Mouse (Mus musculus) activated CD4-positive, CD25-positive, alpha-beta regulatory T cell, adult 4 months (primary cell): Measurements from ENCODE around the gene Pcbp3. TPM values are rescaled to one million over a fixed set of nuclear protein-coding genes. Genes with fewer than 3 reads are reported as not detected.
"Not testable (repeated sequence)": the region's sequence is repeated elsewhere in the genome, so short reads cannot be mapped to it uniquely, and the experiment has no call there.

Experiments
- ATAC-seq: one replicate; pipeline ENCODE4 v1.8.0; 2017
- polyA plus RNA-seq, 2 experiments: library from polyadenylated mRNA; unstranded; fragments of 100-300 nt; shearing (Covaris generic); gene quantifications; one replicate each; pipeline ENCODE4 v1.2.1; 2017

Gene Pcbp3
- polyA plus RNA-seq, 2 experiments from 2014 or later = 3.7 to 8.2 TPM

DNA sequence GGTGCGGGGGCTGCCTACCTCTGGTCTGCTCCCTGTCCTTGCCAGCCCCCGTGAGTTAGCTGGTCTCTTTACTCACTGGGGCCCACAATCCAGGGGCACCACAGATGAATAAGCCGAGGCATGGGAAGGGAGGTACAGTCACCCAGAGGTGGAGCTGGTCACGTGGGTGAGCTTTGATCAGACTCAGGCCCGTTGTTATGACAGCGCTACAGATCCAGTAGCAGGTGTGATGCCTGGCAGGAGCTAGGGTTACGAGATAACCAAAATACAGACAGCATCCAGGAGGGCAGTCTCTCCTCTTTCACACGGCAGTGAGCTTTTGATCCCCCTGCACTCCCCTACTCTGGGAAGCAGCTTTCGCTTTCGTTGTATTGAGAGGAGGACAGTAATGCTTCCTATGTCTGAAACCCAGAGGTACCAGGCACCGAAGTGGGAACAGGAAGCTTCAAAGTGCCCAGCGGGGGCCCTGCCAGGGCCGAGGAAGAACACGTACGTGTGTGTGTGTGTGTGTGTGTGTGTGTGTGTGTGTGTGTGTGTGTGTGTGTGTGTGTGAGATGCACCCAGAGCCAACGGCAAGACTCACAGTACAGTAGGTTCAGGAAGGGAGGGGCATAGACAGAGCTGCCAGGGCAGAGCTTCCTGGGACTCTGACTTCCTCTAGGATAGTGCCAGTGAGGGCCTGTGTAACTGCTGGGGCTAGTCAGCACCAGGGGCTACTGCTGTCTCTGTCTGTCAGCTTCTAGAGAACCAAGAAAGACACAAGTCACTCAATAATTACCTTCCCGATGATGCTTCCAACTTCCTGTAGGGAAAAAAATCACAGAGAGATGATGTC, 162.7 kb downstream of the Pcbp3 start:
- peak; percentile 84 for ATAC-seq

DNA sequence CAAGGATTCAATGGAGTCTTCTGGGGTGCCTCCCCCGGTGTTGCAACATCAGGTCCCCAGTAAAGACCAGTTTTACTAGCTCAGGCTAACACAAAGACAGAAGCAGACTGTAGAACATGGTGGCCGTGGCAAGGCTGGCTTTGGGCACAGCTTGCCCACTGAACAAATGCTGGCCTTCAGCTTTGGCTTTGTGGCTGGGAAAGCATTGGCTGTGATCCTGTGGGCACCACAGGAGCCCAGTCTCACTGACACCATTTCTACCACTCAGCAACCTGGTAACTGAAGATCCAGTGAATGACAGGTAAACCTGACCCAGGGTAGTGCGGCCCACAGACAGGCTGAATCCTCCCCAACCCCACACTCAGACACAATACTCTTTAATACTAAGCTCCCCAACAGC, 167.6 kb downstream of the Pcbp3 start:
- ATAC-seq = no peak

- peak; percentile 57 for ATAC-seq
These were observed 170.2 kb downstream of the Pcbp3 start for GRCm38 (mm10) chr10:76791475-76791874.

DNA sequence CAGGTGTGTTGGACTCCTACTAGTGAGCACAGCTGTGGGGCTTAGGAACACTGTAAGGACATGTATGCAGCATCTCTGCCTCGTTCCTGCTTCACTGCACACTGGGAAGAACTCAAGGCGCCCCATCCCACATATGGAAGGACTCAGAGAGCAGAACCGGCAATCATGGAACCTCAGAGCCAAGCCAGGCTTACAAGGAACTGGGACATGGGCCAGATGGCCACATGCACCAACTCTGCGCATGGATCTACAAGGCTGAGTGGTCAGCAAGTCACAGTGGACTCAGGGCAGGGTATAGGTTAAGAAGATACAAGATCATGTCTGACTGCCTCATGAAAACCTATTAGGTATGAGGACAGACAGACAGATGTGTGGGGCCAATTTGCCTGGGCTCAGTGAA, 171.8 kb downstream of the Pcbp3 start:
- no peak for ATAC-seq

GRCm38 (mm10) chr10:76785312-76785711, 176.4 kb downstream of the Pcbp3 start:
- ATAC-seq = no peak

- ATAC-seq = no peak
These were observed 182.5 kb downstream of the Pcbp3 start for GRCm38 (mm10) chr10:76779225-76779624.

DNA sequence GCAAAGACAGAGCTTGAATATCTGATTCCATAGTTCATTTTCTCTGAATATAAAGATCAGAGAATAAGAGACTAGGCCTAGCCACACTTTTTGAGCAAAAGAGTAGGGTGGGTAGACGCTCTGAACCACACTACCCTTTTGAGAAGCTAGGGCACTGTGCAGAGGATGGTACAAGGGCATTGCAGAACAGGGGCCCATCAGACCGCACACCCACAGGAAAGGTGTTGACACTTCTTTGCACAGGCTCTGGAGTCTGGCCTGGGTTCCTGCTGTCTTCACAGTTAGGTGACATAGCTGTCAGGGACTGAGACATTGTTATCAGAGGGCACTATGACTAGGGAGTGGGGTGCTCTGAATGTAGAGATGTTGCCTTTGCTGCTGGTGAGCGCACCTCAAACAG, 190.1 kb downstream of the Pcbp3 start:
- ATAC-seq = no peak

DNA sequence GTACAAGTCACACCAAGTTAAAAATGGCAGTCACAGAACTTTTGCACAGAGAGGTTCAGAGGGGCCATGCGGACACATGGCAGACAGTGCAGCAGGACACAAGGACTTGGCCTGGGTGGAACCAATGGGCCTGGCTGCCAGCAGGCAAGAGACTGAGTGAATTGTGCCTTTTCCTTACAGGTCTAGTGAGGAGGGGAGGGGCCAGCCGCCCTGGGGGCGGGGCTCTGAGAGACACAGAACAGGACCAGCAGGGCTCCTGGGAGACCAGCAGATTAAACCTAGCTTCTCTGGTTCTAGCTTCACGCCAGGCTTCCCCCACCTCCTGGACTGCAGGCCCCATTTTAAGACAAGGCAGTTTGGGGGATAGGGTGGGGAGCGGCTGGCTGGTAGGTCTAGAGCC, 190.6 kb downstream of the Pcbp3 start:
- ATAC-seq = no peak

DNA sequence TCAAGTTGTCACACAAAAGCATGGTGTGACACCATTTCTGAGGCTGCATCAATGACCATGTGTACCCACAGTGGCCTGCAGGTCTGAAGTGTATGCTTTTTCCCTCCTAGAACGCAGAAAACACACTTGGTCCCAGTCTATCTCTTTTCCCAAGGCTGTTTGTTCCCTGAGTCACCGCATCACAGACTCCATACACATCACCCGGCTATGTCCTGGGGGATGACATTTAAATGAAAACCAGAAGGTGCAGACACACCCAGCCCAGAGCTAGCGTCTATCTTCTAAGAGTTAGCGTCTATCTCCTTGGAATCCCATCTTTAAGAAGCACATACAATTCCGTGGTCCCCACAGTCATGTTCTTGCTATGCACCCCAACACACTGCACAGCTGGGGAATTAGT, 192.1 kb downstream of the Pcbp3 start:
- ATAC-seq = no peak

DNA sequence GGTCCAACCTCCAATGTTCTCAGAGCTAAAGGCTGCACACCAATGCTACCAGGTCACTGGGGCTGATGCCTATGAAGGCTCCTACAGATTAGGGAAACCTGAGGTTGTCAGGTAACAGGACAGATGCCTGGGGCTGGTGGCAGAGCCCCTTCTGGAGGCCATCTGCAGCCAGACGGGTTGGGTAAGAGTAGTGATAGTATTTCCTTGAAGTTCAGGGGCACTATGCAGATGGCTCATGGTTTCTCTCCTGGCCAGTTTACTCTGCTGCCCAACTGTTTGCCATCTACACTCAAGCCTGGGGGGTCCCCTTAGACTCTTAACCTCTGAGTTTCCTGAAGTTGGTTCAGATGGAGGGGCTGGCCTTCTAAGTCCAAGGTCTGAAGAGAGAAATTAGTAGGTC, 195.5 kb downstream of the Pcbp3 start:
- ATAC-seq = no peak

DNA sequence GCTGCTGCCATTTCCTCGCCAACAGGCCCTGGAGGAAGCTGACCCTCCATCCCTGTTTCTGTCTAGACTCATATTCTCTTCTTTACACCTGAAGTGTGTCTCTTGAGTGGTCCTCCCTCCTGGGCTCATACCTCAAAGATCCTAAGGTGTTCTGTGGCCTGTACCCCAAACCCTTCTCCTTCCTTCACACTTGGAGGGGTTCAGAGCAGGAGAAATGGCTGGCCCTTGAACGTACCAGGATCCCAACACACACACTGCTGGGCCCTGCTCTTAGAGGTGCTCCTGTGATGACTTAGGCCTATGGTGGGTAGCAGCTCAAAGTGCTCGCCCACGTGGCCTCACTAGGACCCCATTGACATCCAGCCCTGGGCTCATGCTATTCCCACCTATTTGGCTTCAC, 196.8 kb downstream of the Pcbp3 start:
- ATAC-seq = no peak

DNA sequence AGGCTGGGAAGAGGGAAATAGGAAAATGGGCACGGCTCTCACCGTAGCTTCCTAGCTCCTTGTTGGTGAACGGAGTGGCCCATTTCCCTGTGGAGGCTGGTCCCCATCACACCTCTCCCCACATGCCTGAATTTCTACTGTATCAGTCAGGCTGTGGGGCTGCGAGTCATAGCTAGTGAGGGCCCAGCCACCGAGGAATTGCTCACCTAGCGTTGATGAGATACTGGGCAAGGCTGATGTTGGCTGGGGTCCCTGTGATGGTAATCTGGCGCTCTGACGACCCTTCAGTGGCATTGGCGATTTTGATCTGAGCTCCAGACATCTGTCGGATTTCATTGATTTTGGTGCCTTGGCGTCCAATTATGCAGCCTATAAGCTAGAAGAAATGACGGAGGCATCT, 198.7 kb downstream of the Pcbp3 start:
- ATAC-seq = no peak

- ATAC-seq = no peak
These were observed 199.3 kb downstream of the Pcbp3 start for GRCm38 (mm10) chr10:76762411-76762810.

GRCm38 (mm10) chr10:76759878-76760277, 201.8 kb downstream of the Pcbp3 start:
- ATAC-seq = no peak

- ATAC-seq = no peak
These were observed 208.0 kb downstream of the Pcbp3 start for GRCm38 (mm10) chr10:76753640-76754039.

DNA sequence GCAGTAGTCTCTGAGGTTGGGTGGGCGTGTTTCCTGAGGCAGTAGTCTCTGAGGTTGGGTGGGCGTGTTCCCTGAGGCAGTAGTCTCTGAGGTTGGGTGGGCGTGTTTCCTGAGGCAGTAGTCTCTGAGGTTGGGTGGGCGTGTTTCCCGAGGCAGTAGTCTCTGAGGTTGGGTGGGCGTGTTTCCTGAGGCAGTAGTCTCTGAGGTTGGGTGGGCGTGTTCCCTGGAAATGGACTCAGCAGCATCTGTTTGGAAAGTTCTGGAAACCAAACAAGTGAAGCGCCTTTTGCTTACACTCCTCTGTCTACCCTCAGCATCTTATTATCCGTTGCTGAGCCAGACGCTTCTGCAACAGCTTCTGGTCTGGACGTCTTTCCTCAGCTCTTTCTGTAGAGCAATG, 217.4 kb downstream of the Pcbp3 start:
- ATAC-seq = not testable (repeated sequence)

- ATAC-seq = no peak
These were observed 224.9 kb downstream of the Pcbp3 start for GRCm38 (mm10) chr10:76736764-76737163.

- ATAC-seq = peak; percentile 72
These were observed 226.7 kb downstream of the Pcbp3 start for GRCm38 (mm10) chr10:76734979-76735378.

GRCm38 (mm10) chr10:76733677-76734068, 228.0 kb downstream of the Pcbp3 start:
- no peak for ATAC-seq

DNA sequence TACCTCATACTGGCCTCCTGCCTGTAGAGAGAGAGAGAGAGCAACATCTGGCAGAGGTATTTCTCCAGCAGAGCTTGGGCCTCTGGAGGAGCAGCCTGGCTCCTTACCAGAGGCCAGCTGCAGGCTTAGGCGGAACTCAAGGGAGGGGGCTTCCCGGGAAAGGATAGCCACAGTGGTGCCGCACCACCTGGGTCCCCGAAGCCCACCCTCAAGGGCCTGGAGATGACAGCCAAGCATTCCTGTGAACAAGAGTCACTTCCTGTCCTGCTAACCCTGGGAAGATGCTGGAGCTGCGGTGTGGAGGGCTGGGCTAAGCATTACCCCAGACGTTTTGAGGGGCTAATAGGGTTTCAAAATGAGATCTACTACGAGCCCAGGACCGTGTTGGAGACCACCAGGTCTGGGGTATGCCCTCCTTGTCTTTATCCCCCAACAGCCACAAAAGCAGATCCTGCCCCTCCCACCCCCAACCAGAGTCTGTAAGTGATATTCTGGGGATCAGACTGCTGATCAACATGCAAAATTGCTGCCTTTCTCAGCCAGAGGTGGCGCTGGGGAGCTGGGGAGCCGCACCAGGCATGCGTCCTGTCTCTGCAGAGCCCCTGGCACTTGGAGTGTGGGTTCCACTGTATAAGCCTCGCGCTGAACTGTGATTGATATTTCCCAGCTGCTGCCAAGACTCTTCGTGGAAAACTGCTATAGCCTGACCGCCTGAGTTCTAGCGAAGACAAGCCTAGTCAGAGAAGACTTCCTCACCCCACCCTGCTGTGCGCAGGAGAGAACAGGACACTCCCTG, 228.6 kb downstream of the Pcbp3 start:
- no peak for ATAC-seq

DNA sequence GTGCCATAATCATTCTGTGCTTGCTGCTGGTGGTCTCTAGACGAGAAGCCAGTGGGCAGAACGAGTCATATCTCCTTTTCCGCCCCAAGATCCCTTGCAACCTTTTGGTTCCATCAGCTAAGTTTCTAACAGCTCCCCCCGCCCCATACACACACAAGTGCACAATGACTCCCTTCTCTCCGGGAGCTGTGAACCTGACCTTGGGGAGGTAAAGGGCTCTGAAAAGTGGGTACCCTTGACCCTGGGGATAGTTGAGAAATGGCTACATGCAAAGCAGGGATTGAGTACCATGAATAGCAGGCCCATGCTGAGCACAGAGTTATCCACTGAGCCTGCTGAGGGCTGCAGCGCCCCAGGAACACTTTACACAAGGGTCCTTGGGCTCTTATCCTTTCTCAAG, 229.3 kb downstream of the Pcbp3 start:
- ATAC-seq = no peak

DNA sequence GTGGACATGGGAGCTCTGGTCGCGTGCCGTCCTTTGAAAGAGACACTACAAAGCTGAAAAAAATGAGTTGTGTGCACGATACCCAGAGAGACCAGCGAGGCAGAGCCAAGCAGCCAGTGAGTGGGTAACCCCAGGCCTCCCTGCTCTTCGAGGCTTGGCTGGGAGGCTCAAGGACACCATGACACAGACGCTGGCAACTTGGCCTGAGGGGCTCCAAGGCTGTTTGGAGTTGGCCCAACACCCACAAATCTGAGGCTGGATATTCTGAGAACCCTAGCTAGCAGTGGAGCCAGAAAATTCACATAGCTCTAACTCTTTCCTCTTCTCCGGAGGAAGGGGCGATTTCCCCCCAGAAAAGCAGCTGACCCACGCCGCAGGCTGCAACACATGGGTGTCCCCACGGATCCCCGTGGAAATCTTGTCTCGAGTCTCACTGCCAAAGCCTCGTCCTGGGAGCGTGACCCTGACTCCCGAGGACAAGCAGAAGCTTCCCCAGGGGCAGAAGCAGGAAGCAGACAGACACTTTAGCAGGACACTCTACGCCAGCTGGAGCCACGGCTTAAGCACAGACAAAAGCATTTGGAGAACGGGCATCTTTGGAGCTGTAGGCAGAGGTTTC, 230.0 kb downstream of the Pcbp3 start:
- ATAC-seq = no peak
